Mouse (Mus musculus) testis, adult 2 months (tissue): Measurements from ENCODE around the gene Rap1gap2.

Experiments used
- CTCF ChIP-seq: fragments of 200-500 bp; IDR thresholded peaks from 2 replicates; pipeline ENCODE4 v1.5.1; 2012; ENCODE audit warnings: low read depth, mild to moderate bottlenecking, inconsistent platforms, low read length, moderate library complexity; ENCODE audit not compliant: control insufficient read depth, insufficient read depth, insufficient replicate concordance
- POLR2A ChIP-seq: fragments of 200-500 bp; IDR thresholded peaks from 2 replicates; pipeline ENCODE4 v1.6.1; 2012; ENCODE audit warnings: low read depth, mild to moderate bottlenecking, inconsistent platforms, low read length, moderate library complexity; ENCODE audit not compliant: control insufficient read depth

DNA sequence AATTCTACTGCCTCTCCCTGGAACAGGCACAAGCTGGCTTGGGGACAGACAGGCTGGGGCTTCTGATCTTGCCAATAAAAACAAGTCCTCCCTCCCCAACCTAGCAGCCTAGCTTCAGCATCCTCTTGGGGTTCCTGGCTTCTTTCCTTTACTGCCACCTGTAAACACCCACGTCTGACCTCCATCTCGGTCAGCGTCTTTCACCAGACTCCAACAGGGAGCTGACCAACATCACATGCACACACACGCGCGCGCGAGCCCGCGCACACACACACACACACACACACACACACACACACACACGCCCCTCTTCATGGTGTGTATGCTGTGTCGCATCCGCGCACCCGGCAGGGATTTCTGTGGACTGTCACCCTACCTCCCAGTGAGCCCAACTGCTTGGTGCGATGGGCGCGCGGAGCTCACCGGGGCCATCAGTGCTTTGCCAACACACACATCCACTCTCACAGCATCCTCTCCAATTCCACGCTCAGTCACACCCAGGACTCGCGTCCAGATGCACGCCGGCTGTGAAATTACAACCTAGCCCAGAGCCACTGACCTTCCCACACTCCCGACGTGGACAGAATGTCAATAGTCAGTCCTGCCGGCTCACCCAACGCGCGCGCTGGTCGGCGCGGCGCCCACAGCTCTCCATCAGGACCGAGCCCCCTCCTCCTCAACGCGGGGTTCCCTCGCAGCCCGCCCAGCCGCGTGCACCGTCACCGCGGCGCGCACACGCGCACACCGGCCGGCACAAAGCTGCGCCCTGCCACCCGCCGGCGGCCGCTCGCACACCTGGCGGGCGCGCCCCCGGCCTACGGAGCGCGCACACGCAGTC is 21.1 kb downstream of the Rap1gap2 start:
- TF ChIP-seq CTCF (no peak), POLR2A (no peak)
